10 mouse cellular contexts compared by ENCODE assay signal in the genomic region with DNA sequence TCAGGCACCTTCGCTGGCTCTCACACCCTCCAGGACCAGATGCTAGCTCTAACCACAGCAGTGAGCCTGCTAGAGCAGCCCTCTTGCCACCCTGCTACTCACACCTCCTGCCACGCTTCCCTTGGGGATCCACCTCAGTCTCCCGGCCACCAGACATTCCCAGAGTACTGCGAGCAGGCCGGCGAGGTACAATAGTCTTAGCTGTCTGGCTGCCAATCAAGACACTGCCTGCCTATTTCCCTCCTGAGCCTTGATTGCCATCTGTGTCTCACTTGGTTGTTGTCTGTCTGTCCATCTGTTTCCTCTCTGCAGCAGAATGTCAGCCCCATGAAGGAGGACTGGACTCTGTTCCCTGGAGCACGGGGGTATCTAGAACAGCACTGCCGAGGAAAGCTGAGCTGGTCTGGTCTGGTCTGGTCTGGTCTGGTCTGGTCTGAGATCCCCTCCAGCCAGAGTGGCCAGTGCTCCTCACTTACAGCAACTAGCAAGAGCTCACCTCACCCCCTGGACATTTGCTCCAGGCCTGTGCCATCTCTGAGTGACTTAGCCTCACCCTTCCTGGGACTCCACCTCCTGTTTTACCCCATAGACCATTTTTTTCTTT. TPM values are rescaled to one million over a fixed set of nuclear protein-coding genes. Genes with fewer than 3 reads are reported as not detected.
DNase-seq lines count a peak whose midpoint lies in the region; ATAC-seq lines count a peak whose summit lies in the region.
"Had no signal": no experiment of that assay in that cellular context is flagged by ENCODE, and none has a peak within 500 bp of the region (broad histone marks: within the 10 kb centered on the region; RNA-seq: fewer than 3 reads in every experiment).

No protein-coding gene starts in this region.

- no peaks in the 10 kb centered on the region; the same call in 1 of the 2 replicates for H3K27me3 ChIP-seq in liver, embryonic 11.5 days (replicated peaks; ENCODE audit: control insufficient read depth, insufficient read depth, low read length)
- no peaks in the 10 kb centered on the region for H3K27me3 ChIP-seq in embryonic facial prominence, embryonic 13.5 days
- H3K27me3 ChIP-seq in neural tube, embryonic 14.5 days (ENCODE audit: control insufficient read depth, insufficient read depth, low read length): no peaks in the 10 kb centered on the region
- H3K27me3 ChIP-seq: intestine, embryonic 15.5 days; neural tube, embryonic 12.5 days had no signal

- H3K27ac ChIP-seq in liver, embryonic 11.5 days (ENCODE audit: low read depth, low read length): peak overlapping the region; percentile 40
- peak overlapping the region; percentile 52 for H3K27ac ChIP-seq in embryonic facial prominence, embryonic 13.5 days
- H3K27ac ChIP-seq in neural tube, embryonic 14.5 days (ENCODE audit: low read depth, low read length): peak overlapping the region; percentile 57
- H3K27ac ChIP-seq: intestine, embryonic 15.5 days; neural tube, embryonic 12.5 days had no signal

- H3K4me2 ChIP-seq in liver, embryonic 11.5 days: 0 out of 2 replicates have a peak overlapping the region, but pooled peaks have one; percentile 15
- H3K4me2 ChIP-seq in embryonic facial prominence, embryonic 13.5 days: no peak overlapping the region; the same call in 1 of the 2 replicates
- H3K4me2 ChIP-seq in neural tube, embryonic 14.5 days (ENCODE audit: low read depth, low read length): no peak overlapping the region
- H3K4me2 ChIP-seq: intestine, embryonic 15.5 days; neural tube, embryonic 12.5 days had no signal

- H3K36me3 ChIP-seq in liver, embryonic 11.5 days (ENCODE audit: control insufficient read depth, insufficient read depth, low read length): no peaks in the 10 kb centered on the region; the same call in 1 of the 2 replicates
- H3K36me3 ChIP-seq in embryonic facial prominence, embryonic 13.5 days: peaks cover 37% of the 10 kb centered on the region
- peaks cover 7% of the 10 kb centered on the region; the same call in 1 of the 2 replicates for H3K36me3 ChIP-seq in neural tube, embryonic 14.5 days (ENCODE audit: control insufficient read depth, insufficient read depth, low read length)

- DNase-seq in liver, embryonic 11.5 days (ENCODE audit: low spot score): no peak
- no peak for DNase-seq in liver
- DNase-seq in layer of hippocampus, postnatal 14 days (ENCODE audit: low spot score in 2 of 2): peak; percentile 55 to 64
- no peak for DNase-seq in gastrocnemius, postnatal 10 days
- no peak for DNase-seq in heart, postnatal 4 days
- no peak for DNase-seq in retina, embryonic 14.5 days (ENCODE audit: low spot score)

- 31% methylated on average over 8 of the region's 8 CpGs for WGBS in liver, embryonic 11.5 days
- 41% methylated on average over 8 of the region's 8 CpGs for WGBS in embryonic facial prominence, embryonic 13.5 days
- 42% methylated on average over 8 of the region's 8 CpGs for WGBS in neural tube, embryonic 14.5 days

- ATAC-seq in liver, embryonic 11.5 days (replicated peaks; ENCODE audit: low FRiP score): 0 out of 2 replicates have a peak, but pooled peaks have one; percentile 7
- no peak for ATAC-seq in embryonic facial prominence, embryonic 13.5 days (ENCODE audit: insufficient number of reproducible peaks, insufficient read depth, low FRiP score, low TSS enrichment, low read depth)
- no peak for ATAC-seq in neural tube, embryonic 14.5 days (ENCODE audit: low read depth)
- ATAC-seq: intestine, embryonic 15.5 days had no signal

- H3K4me3 ChIP-seq in liver, embryonic 11.5 days (ENCODE audit: low read depth, low read length): no peak overlapping the region
- no peak overlapping the region for H3K4me3 ChIP-seq in embryonic facial prominence, embryonic 13.5 days
- H3K4me3 ChIP-seq in neural tube, embryonic 14.5 days (ENCODE audit: low read depth, low read length): no peak overlapping the region
- H3K4me3 ChIP-seq: intestine, embryonic 15.5 days; neural tube, embryonic 12.5 days had no signal

- H3K9me3 ChIP-seq in liver, embryonic 11.5 days (ENCODE audit: control insufficient read depth, low read length): no peaks in the 10 kb centered on the region
- no peaks in the 10 kb centered on the region for H3K9me3 ChIP-seq in embryonic facial prominence, embryonic 13.5 days
- no peaks in the 10 kb centered on the region for H3K9me3 ChIP-seq in neural tube, embryonic 14.5 days (ENCODE audit: control insufficient read depth, low read length)
- H3K9me3 ChIP-seq: intestine, embryonic 15.5 days; neural tube, embryonic 12.5 days had no signal

- peaks cover 52% of the 10 kb centered on the region for H3K4me1 ChIP-seq in liver, embryonic 11.5 days (replicated peaks; ENCODE audit: control insufficient read depth, insufficient read depth, low read length)
- peaks cover 21% of the 10 kb centered on the region; the same call in 1 of the 2 replicates for H3K4me1 ChIP-seq in embryonic facial prominence, embryonic 13.5 days
- H3K4me1 ChIP-seq in neural tube, embryonic 14.5 days (ENCODE audit: control insufficient read depth, insufficient read depth, low read length): peaks cover 9% of the 10 kb centered on the region
- H3K4me1 ChIP-seq: intestine, embryonic 15.5 days; neural tube, embryonic 12.5 days had no signal

- peak overlapping the region; percentile 28; the same call in 1 of the 2 replicates for H3K9ac ChIP-seq in liver, embryonic 11.5 days (ENCODE audit: low read depth, low read length)
- H3K9ac ChIP-seq in embryonic facial prominence, embryonic 13.5 days: 0 out of 2 replicates have a peak overlapping the region, but pooled peaks have one; percentile 3
- no peak overlapping the region for H3K9ac ChIP-seq in neural tube, embryonic 14.5 days (replicated peaks; ENCODE audit: low read depth, low read length)
- H3K9ac ChIP-seq: intestine, embryonic 15.5 days; neural tube, embryonic 12.5 days had no signal

RNA-seq across cellular contexts. Expression of a gene that starts 38.8 kb away (rescaled TPM):
- 6.1 and 7.5 TPM in 2 replicates for polyA plus RNA-seq in liver, embryonic 11.5 days (2014; fragmentation: Nextera tagmentation; extraction: Ambion mirVana)
- polyA plus RNA-seq in embryonic facial prominence, embryonic 13.5 days (2015; fragmentation: Nextera tagmentation; extraction: Ambion mirVana): 28.4 and 29.9 TPM in 2 replicates
- total RNA-seq in layer of hippocampus, postnatal 14 days (2021): 100 to 1,000 TPM in 1 of 2 experiments, 10 to 100 TPM in 1; 96.1 to 111 TPM
- polyA plus RNA-seq in neural tube, embryonic 14.5 days (2014; fragmentation: Nextera tagmentation; extraction: Ambion mirVana): 190 and 228 TPM in 2 replicates
- total RNA-seq in gastrocnemius, postnatal 10 days (2021): 1 to 10 TPM; 3.4 to 3.8 TPM
- 1 to 10 TPM; 1.2 to 1.8 TPM for total RNA-seq in heart, postnatal 4 days (2021)

RNA-seq across cellular contexts. Expression of a gene that starts 53.5 kb away (rescaled TPM):
- polyA plus RNA-seq in liver, embryonic 11.5 days (2014; fragmentation: Nextera tagmentation; extraction: Ambion mirVana): 6.0 and 6.9 TPM in 2 replicates
- polyA plus RNA-seq in embryonic facial prominence, embryonic 13.5 days (2015; fragmentation: Nextera tagmentation; extraction: Ambion mirVana): 10.1 and 10.5 TPM in 2 replicates
- 10 to 100 TPM; 10.8 to 11.0 TPM for total RNA-seq in layer of hippocampus, postnatal 14 days (2021)
- 1.8 and 3.6 TPM in 2 replicates for polyA plus RNA-seq in neural tube, embryonic 14.5 days (2014; fragmentation: Nextera tagmentation; extraction: Ambion mirVana)
- total RNA-seq in gastrocnemius, postnatal 10 days (2021): 10 to 100 TPM; 11.8 to 13.3 TPM
- 10 to 100 TPM; 22.8 to 24.7 TPM for total RNA-seq in heart, postnatal 4 days (2021)

Comparison
In these comparisons a context has a peak if more than half of its experiments do, and no peak if none do; other contexts are left out.
1. DNase-seq: peak in layer of hippocampus, postnatal 14 days (2 of 2); none in liver, embryonic 11.5 days (single experiment), liver (single experiment), gastrocnemius, postnatal 10 days (single experiment), heart, postnatal 4 days (single experiment) and retina, embryonic 14.5 days (single experiment).
2. RNA of a gene that starts 38.8 kb away (total RNA-seq): 96.1 to 111 TPM in layer of hippocampus, postnatal 14 days; 3.4 to 3.8 TPM in gastrocnemius, postnatal 10 days and 1.2 to 1.8 TPM in heart, postnatal 4 days; every median in the first group is over 10 times any median in the second.
3. Peak in every context shown above with its lines, with median percentiles within 50 percentile points of each other: H3K27ac ChIP-seq.